Mouse (Mus musculus): ENCODE results near the gene Grin2a. TPM values are rescaled to one million over a fixed set of nuclear protein-coding genes. Genes with fewer than 3 reads are reported as not detected.

The Grin2a gene
- polyA plus RNA-seq, 1 experiment from 2014 or later: 0.06 TPM

DNA sequence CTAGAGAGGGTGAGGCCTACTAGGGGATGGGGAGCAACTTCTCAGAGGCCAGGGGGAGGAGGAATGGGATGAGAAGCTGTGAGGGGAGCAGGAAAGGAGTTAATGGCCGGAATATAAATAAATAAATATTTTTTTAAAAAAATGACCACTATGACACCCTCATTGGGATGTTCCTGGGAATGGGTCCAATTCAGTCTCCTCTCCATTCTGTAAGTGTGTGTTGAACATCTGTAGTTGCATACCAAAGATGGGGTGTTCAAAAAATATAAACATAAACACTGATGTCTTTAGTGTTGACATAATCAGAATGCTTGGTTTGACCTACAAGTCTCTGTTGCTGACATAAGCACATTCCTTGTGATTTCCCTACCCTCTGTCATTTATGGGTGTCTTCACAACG, 298.2 kb downstream of the Grin2a start:
- no peak for ATAC-seq (ENCODE audit: low FRiP score, low TSS enrichment)
- 79% methylated on average over 2 of the region's 2 CpGs for WGBS
- Histone ChIP-seq H3K27ac (ENCODE audit: low read length) (no peak overlapping the region), H3K4me3 (ENCODE audit: low read length) (no peak overlapping the region), H3K27me3 (ENCODE audit: insufficient read depth, low read length) (no peaks in the 10 kb centered on the region), H3K9me3 (ENCODE audit: low read length) (no peaks in the 10 kb centered on the region), H3K4me1 (ENCODE audit: insufficient read depth, low read length) (no peaks in the 10 kb centered on the region), H3K4me2 (replicated peaks; ENCODE audit: low read depth, low read length) (no peak overlapping the region), H3K9ac (replicated peaks; ENCODE audit: low read length) (no peak overlapping the region), H3K36me3 (ENCODE audit: insufficient read depth, low read length) (no peaks in the 10 kb centered on the region)

GRCm38 (mm10) chr16:9694081-9694480, 301.3 kb downstream of the Grin2a start:
- no peaks in the 10 kb centered on the region for H3K9me3 ChIP-seq (ENCODE audit: low read length)
- H3K9ac ChIP-seq (replicated peaks; ENCODE audit: low read length): no peak overlapping the region
- H3K36me3 ChIP-seq (ENCODE audit: insufficient read depth, low read length): no peaks in the 10 kb centered on the region
- no peak for ATAC-seq (ENCODE audit: low FRiP score, low TSS enrichment)
- H3K4me1 ChIP-seq (ENCODE audit: insufficient read depth, low read length): no peaks in the 10 kb centered on the region
- H3K27ac ChIP-seq (ENCODE audit: low read length): no peak overlapping the region
- no peak overlapping the region for H3K4me3 ChIP-seq (ENCODE audit: low read length)
- no peak overlapping the region for H3K4me2 ChIP-seq (replicated peaks; ENCODE audit: low read depth, low read length)
- H3K27me3 ChIP-seq (ENCODE audit: insufficient read depth, low read length): no peaks in the 10 kb centered on the region
- 80% methylated on average over 4 of the region's 4 CpGs for WGBS

DNA sequence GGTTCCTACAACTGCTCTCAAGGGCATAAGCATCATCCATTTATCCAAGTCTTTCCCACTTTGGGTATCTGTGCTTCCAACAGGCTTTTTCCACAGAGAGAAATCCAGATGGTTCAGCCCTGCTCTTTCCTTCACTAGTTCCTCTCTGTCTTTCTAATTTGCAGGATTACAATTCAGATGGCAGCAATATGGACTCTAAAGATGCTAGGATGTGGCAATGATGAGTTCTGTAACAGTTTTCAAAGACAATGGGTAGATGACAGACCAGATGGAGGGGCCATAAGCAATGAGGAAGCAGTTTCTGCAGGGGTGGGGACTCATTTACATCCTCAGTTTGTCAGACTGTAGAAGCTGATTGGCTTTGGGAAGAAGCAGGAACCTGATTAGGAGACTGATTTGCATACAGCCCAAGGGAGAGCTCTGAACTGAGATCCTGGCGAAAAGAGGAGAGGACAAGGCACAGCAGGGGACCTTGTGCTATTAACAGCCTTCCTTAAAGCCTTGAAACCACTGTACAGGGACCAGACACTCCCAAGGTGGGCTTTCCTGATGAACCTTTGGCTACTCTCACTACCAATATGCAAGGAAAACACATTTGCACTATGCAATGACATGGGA, 306.7 kb downstream of the Grin2a start:
- H3K36me3 ChIP-seq (ENCODE audit: insufficient read depth, low read length): no peaks in the 10 kb centered on the region
- H3K27ac ChIP-seq (ENCODE audit: low read length): no peak overlapping the region
- no peak for ATAC-seq (ENCODE audit: low FRiP score, low TSS enrichment)
- no peak overlapping the region for H3K4me2 ChIP-seq (replicated peaks; ENCODE audit: low read depth, low read length)
- no peak overlapping the region for H3K9ac ChIP-seq (replicated peaks; ENCODE audit: low read length)
- no peaks in the 10 kb centered on the region for H3K27me3 ChIP-seq (ENCODE audit: insufficient read depth, low read length)
- H3K4me3 ChIP-seq (ENCODE audit: low read length): no peak overlapping the region
- no peaks in the 10 kb centered on the region for H3K9me3 ChIP-seq (ENCODE audit: low read length)
- WGBS: 40% methylated on average over 1 of the region's 1 CpGs
- no peaks in the 10 kb centered on the region for H3K4me1 ChIP-seq (ENCODE audit: insufficient read depth, low read length)

- H3K4me2 ChIP-seq (replicated peaks; ENCODE audit: low read depth, low read length): no peak overlapping the region
- no peak overlapping the region for H3K4me3 ChIP-seq (ENCODE audit: low read length)
- no peaks in the 10 kb centered on the region for H3K9me3 ChIP-seq (ENCODE audit: low read length)
- WGBS: 85% methylated on average over 4 of the region's 4 CpGs
- no peaks in the 10 kb centered on the region for H3K4me1 ChIP-seq (ENCODE audit: insufficient read depth, low read length)
- no peak for ATAC-seq (ENCODE audit: low FRiP score, low TSS enrichment)
- no peaks in the 10 kb centered on the region for H3K36me3 ChIP-seq (ENCODE audit: insufficient read depth, low read length)
- no peak overlapping the region for H3K27ac ChIP-seq (ENCODE audit: low read length)
- H3K9ac ChIP-seq (replicated peaks; ENCODE audit: low read length): no peak overlapping the region
- no peaks in the 10 kb centered on the region for H3K27me3 ChIP-seq (ENCODE audit: insufficient read depth, low read length)
Measured at GRCm38 (mm10) chr16:9680572-9680971, 314.8 kb downstream of the Grin2a start.

DNA sequence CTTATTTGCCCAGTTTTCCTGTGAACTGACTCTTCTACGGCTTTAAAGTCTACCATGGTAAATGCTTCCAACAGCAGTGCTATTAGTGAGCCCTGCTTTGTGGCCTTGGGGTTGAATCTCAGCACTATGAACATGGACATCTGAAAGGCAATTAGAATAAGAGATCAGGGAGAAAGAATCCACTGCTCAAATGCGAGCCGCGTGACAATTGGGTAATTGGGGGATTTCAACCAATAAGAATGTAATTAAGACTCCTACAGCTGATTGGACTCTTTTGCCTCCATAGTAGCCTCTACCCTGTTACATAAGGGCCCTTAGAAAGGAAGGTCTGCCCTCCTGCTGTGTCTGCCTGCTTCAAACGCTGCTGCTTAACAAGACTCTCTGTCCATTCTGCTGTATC, 315.4 kb downstream of the Grin2a start:
- Histone ChIP-seq H3K27ac (ENCODE audit: low read length) (no peak overlapping the region), H3K9ac (replicated peaks; ENCODE audit: low read length) (no peak overlapping the region), H3K4me2 (replicated peaks; ENCODE audit: low read depth, low read length) (no peak overlapping the region), H3K36me3 (ENCODE audit: insufficient read depth, low read length) (no peaks in the 10 kb centered on the region), H3K9me3 (ENCODE audit: low read length) (no peaks in the 10 kb centered on the region), H3K4me1 (ENCODE audit: insufficient read depth, low read length) (no peaks in the 10 kb centered on the region), H3K27me3 (ENCODE audit: insufficient read depth, low read length) (no peaks in the 10 kb centered on the region), H3K4me3 (ENCODE audit: low read length) (no peak overlapping the region)
- no peak for ATAC-seq (ENCODE audit: low FRiP score, low TSS enrichment)
- WGBS: 71% methylated on average over 5 of the region's 5 CpGs

DNA sequence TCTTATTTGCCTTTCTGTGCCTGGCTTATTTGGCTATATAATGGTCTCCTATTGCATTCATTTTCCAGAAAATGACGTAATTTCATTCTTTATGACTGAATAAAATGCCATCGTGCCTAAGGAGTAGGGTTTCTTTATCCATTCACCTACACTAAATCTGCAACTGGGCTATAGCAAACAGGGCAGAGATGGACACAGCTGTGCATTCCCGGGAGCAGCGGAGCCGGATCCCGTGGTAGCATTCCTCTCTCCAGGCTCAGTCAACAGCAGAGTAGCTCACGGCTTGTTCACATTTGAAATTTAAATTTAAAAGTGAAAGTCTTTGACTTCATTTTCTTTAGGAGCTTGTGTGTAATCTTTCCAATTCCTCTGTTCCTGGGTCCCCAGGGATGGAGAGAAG, 316.6 kb downstream of the Grin2a start:
- 84% methylated on average over 7 of the region's 7 CpGs for WGBS
- H3K4me3 ChIP-seq (ENCODE audit: low read length): no peak overlapping the region
- no peaks in the 10 kb centered on the region for H3K9me3 ChIP-seq (ENCODE audit: low read length)

GRCm38 (mm10) chr16:9672390-9672789, 323.0 kb downstream of the Grin2a start:
- no peak for ATAC-seq (ENCODE audit: low FRiP score, low TSS enrichment)
- Histone ChIP-seq H3K9me3 (ENCODE audit: low read length) (no peaks in the 10 kb centered on the region), H3K4me3 (ENCODE audit: low read length) (no peak overlapping the region), H3K36me3 (ENCODE audit: insufficient read depth, low read length) (no peaks in the 10 kb centered on the region), H3K27me3 (ENCODE audit: insufficient read depth, low read length) (no peaks in the 10 kb centered on the region), H3K4me2 (replicated peaks; ENCODE audit: low read depth, low read length) (no peak overlapping the region), H3K4me1 (ENCODE audit: insufficient read depth, low read length) (no peaks in the 10 kb centered on the region), H3K27ac (ENCODE audit: low read length) (no peak overlapping the region), H3K9ac (replicated peaks; ENCODE audit: low read length) (no peak overlapping the region)
- WGBS: 82% methylated on average over 2 of the region's 2 CpGs

More for the DNA sequence above, 316.6 kb downstream of the Grin2a start:
- no peaks in the 10 kb centered on the region for H3K36me3 ChIP-seq (ENCODE audit: insufficient read depth, low read length)
- no peak for ATAC-seq (ENCODE audit: low FRiP score, low TSS enrichment)
- H3K9ac ChIP-seq (replicated peaks; ENCODE audit: low read length): no peak overlapping the region
- H3K27ac ChIP-seq (ENCODE audit: low read length): no peak overlapping the region
- H3K27me3 ChIP-seq (ENCODE audit: insufficient read depth, low read length): no peaks in the 10 kb centered on the region
- no peaks in the 10 kb centered on the region for H3K4me1 ChIP-seq (ENCODE audit: insufficient read depth, low read length)
- no peak overlapping the region for H3K4me2 ChIP-seq (replicated peaks; ENCODE audit: low read depth, low read length)

DNA sequence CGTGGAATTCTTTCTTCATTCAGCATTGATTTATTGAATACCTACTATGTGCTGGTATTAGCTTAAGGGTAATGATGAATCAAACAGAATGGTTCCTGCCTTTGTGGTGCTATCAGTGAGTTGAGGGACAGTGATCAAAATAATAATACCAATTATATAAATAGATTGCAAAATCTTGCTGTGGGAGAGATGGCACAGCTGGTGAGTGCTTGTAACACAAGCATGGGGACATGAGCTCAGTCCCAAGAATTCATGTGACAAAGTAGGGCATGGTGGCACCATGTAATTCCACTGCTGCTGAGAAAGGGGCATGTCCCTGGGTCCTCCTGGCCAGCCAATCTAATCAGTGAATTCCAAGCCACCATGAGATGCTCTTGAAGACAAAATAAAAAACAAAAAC, 324.1 kb downstream of the Grin2a start:
- no peak overlapping the region for H3K9ac ChIP-seq (replicated peaks; ENCODE audit: low read length)
- H3K27ac ChIP-seq (ENCODE audit: low read length): no peak overlapping the region
- no peak overlapping the region for H3K4me3 ChIP-seq (ENCODE audit: low read length)
- no peak overlapping the region for H3K4me2 ChIP-seq (replicated peaks; ENCODE audit: low read depth, low read length)
- no peaks in the 10 kb centered on the region for H3K36me3 ChIP-seq (ENCODE audit: insufficient read depth, low read length)
- WGBS: 66% methylated on average over 1 of the region's 1 CpGs
- ATAC-seq (ENCODE audit: low FRiP score, low TSS enrichment): no peak
- no peaks in the 10 kb centered on the region for H3K4me1 ChIP-seq (ENCODE audit: insufficient read depth, low read length)
- H3K27me3 ChIP-seq (ENCODE audit: insufficient read depth, low read length): no peaks in the 10 kb centered on the region
- H3K9me3 ChIP-seq (ENCODE audit: low read length): no peaks in the 10 kb centered on the region

DNA sequence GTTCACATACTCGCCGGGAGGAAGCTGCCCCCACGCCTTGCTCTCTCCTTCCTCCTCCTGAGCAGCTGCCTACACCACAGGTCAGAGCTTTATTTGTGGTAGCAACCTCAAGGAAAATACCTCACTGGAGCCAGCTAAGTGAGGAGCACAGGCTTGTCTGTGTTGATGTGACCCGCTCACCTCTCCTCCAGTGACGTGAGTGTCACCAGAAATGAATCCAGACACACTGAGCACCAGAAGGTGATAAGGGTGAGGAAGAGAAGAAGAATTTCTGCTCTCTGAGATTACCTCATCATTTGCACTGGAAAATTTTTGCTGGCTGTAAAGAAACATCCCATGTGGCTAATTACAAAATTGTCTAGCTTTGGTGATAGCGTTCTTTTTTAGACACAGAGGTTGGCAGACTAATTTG, 324.6 kb downstream of the Grin2a start:
- H3K9me3 ChIP-seq (ENCODE audit: low read length): no peaks in the 10 kb centered on the region
- no peaks in the 10 kb centered on the region for H3K36me3 ChIP-seq (ENCODE audit: insufficient read depth, low read length)
- H3K27ac ChIP-seq (ENCODE audit: low read length): no peak overlapping the region
- no peaks in the 10 kb centered on the region for H3K27me3 ChIP-seq (ENCODE audit: insufficient read depth, low read length)
- H3K4me3 ChIP-seq (ENCODE audit: low read length): no peak overlapping the region
- H3K4me1 ChIP-seq (ENCODE audit: insufficient read depth, low read length): no peaks in the 10 kb centered on the region
- no peak for ATAC-seq (ENCODE audit: low FRiP score, low TSS enrichment)
- H3K4me2 ChIP-seq (replicated peaks; ENCODE audit: low read depth, low read length): no peak overlapping the region
- WGBS: 45% methylated on average over 6 of the region's 6 CpGs
- H3K9ac ChIP-seq (replicated peaks; ENCODE audit: low read length): no peak overlapping the region

DNA sequence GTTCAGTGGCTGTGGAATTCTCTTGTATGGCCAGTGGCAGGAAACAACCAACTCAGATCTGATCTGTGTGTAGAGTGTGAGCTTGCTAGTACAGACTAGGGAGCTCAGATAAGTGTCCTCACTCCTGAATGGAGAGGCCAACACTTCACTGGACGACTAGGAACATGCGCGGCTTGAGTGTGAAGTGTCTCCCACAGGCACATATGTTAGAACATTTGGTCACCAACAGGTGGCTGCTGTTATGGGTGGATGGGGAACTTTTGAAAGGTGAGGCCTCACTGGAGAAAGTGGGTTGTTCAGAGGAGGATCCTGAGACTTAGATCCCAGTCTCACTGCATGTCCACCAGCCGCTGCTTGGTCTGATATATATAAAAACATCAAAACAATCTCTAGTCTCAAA, 329.5 kb downstream of the Grin2a start:
- H3K9ac ChIP-seq (replicated peaks; ENCODE audit: low read length): no peak overlapping the region
- no peak overlapping the region for H3K27ac ChIP-seq (ENCODE audit: low read length)
- H3K27me3 ChIP-seq (ENCODE audit: insufficient read depth, low read length): no peaks in the 10 kb centered on the region
- H3K4me2 ChIP-seq (replicated peaks; ENCODE audit: low read depth, low read length): no peak overlapping the region
- WGBS: 85% methylated on average over 4 of the region's 4 CpGs
- no peaks in the 10 kb centered on the region for H3K36me3 ChIP-seq (ENCODE audit: insufficient read depth, low read length)
- no peaks in the 10 kb centered on the region for H3K4me1 ChIP-seq (ENCODE audit: insufficient read depth, low read length)
- H3K9me3 ChIP-seq (ENCODE audit: low read length): no peaks in the 10 kb centered on the region
- ATAC-seq (ENCODE audit: low FRiP score, low TSS enrichment): no peak
- no peak overlapping the region for H3K4me3 ChIP-seq (ENCODE audit: low read length)
